Mouse (Mus musculus) layer of hippocampus, adult 2 months (tissue): ENCODE data around the gene Slc19a3. TPM values are rescaled to one million over a fixed set of nuclear protein-coding genes. Genes with fewer than 3 reads are reported as not detected.

Experiments
- DNase-seq, 2 experiments: peaks; one replicate each; pipeline ENCODE4 v3.0.0; 2022; ENCODE audit warnings: low spot score in 2 of 2
- H3K27ac ChIP-seq: fragments of 200-600 bp; 2 replicates; pipeline ENCODE4 v1.8.1; 2022
- H3K4me3 ChIP-seq: fragments of 200-600 bp; 2 replicates; pipeline ENCODE4 v1.8.1; 2022; ENCODE audit warnings: mild to moderate bottlenecking
- CTCF ChIP-seq: fragments of 200-600 bp; conservative IDR thresholded peaks from 2 replicates; pipeline ENCODE4 v1.8.1; 2022; ENCODE audit warnings: antibody characterized with exemption, mild to moderate bottlenecking, moderate library complexity
- total RNA-seq, 2 experiments: library from RNA; stranded (reverse); gene quantifications; 2 replicates each; pipeline ENCODE4 v1.2.3; 2021

The Slc19a3 gene
- total RNA-seq, 2 experiments from 2014 or later, result 3.1 to 3.2 TPM

GRCm38 (mm10) chr1:82992093-82992492 is 46.2 kb downstream of the Slc19a3 start:
- Histone ChIP-seq H3K4me3 (no peak overlapping the region), H3K27ac (no peak overlapping the region)
- TF ChIP-seq CTCF, result no peak
- no peak for DNase-seq

- DNase-seq, result no peak
- Histone ChIP-seq H3K4me3 (no peak overlapping the region), H3K27ac (no peak overlapping the region)
- TF ChIP-seq CTCF, result no peak
Measured at GRCm38 (mm10) chr1:82991596-82991995, 46.7 kb downstream of the Slc19a3 start.

GRCm38 (mm10) chr1:82991062-82991461 is 47.2 kb downstream of the Slc19a3 start:
- Histone ChIP-seq H3K27ac (no peak overlapping the region), H3K4me3 (no peak overlapping the region)
- no peak for TF ChIP-seq CTCF
- DNase-seq, result no peak

- Histone ChIP-seq H3K27ac (no peak overlapping the region), H3K4me3 (no peak overlapping the region)
- TF ChIP-seq CTCF, result peak; percentile 88
- DNase-seq, result peak; percentile 65 to 76
Measured at GRCm38 (mm10) chr1:82987530-82988198, 50.6 kb downstream of the Slc19a3 start.

GRCm38 (mm10) chr1:82986738-82987137 is 51.5 kb downstream of the Slc19a3 start:
- DNase-seq, result no peak
- TF ChIP-seq CTCF, result no peak
- no peak overlapping the region for H3K4me3 ChIP-seq
- H3K27ac ChIP-seq, result no peak overlapping the region

GRCm38 (mm10) chr1:82977840-82978239 is 60.4 kb downstream of the Slc19a3 start:
- Histone ChIP-seq H3K4me3 (no peak overlapping the region), H3K27ac (no peak overlapping the region)
- DNase-seq, result no peak
- TF ChIP-seq CTCF, result no peak

GRCm38 (mm10) chr1:82975750-82976149 is 62.5 kb downstream of the Slc19a3 start:
- Histone ChIP-seq H3K27ac (no peak overlapping the region; the same call in 1 of the 2 replicates), H3K4me3 (no peak overlapping the region)
- no peak for DNase-seq
- no peak for TF ChIP-seq CTCF

- no peak for DNase-seq
- Histone ChIP-seq H3K4me3 (no peak overlapping the region), H3K27ac (peak overlapping the region; percentile 40)
- no peak for TF ChIP-seq CTCF
Measured at GRCm38 (mm10) chr1:82974342-82974741, 63.9 kb downstream of the Slc19a3 start.

GRCm38 (mm10) chr1:82973901-82974300 is 64.3 kb downstream of the Slc19a3 start:
- H3K27ac ChIP-seq, result peak overlapping the region; percentile 72

GRCm38 (mm10) chr1:82973244-82973643 is 65.0 kb downstream of the Slc19a3 start:
- Histone ChIP-seq H3K4me3 (no peak overlapping the region), H3K27ac (peak overlapping the region; percentile 72)
- TF ChIP-seq CTCF, result peak; percentile 63
- DNase-seq, result no peak

More at GRCm38 (mm10) chr1:82973901-82974300, 64.3 kb downstream of the Slc19a3 start:
- no peak for DNase-seq
- no peak overlapping the region for H3K4me3 ChIP-seq
- TF ChIP-seq CTCF, result no peak

- Histone ChIP-seq H3K27ac (peak overlapping the region; percentile 9; the same call in 1 of the 2 replicates), H3K4me3 (no peak overlapping the region)
- no peak for DNase-seq
- TF ChIP-seq CTCF, result no peak
Measured at GRCm38 (mm10) chr1:82972046-82972445, 66.2 kb downstream of the Slc19a3 start.

- no peak for DNase-seq
- no peak for TF ChIP-seq CTCF
- H3K27ac ChIP-seq, result no peak overlapping the region
- no peak overlapping the region for H3K4me3 ChIP-seq
Measured at GRCm38 (mm10) chr1:82966413-82966812, 71.8 kb downstream of the Slc19a3 start.

Other genes starting within 250 kb of the Slc19a3 start
- gene Agfg1, start 199.0 kb downstream of the Slc19a3 start, total RNA-seq, result 10 to 100 TPM; 68.9 TPM
- gene A030005L19Rik, start 125.1 kb downstream of the Slc19a3 start, total RNA-seq, result 1 to 10 TPM in 1 of 2 experiments, under 1 TPM in 1; 0.47 to 1.3 TPM
- not detected for gene A030014E15Rik, start 113.5 kb downstream of the Slc19a3 start, total RNA-seq
- not detected for gene Gm6217, start 107.0 kb downstream of the Slc19a3 start, total RNA-seq
- not detected for gene A030003K21Rik, start 95.1 kb downstream of the Slc19a3 start, total RNA-seq
- not detected for gene Gm7544, start 82.4 kb downstream of the Slc19a3 start, total RNA-seq
- not detected for gene Gm47955, start 78.2 kb downstream of the Slc19a3 start, total RNA-seq
- gene Gm47959, start 37.9 kb downstream of the Slc19a3 start, total RNA-seq, result not detected
- gene Krtap28-10, start 4.0 kb upstream of the Slc19a3 start, total RNA-seq, result not detected
- gene Gm47969, start 6.5 kb upstream of the Slc19a3 start, total RNA-seq, result not detected
- gene A030005K14Rik, start 20.9 kb upstream of the Slc19a3 start, total RNA-seq, result not detected
- gene Krtap28-13, start 22.5 kb upstream of the Slc19a3 start, total RNA-seq, result not detected
- not detected for gene Ccl20, start 78.3 kb upstream of the Slc19a3 start, total RNA-seq
- gene Daw1, start 121.3 kb upstream of the Slc19a3 start, total RNA-seq, result 1 to 10 TPM in 1 of 2 experiments, under 1 TPM in 1; 0.49 to 1.2 TPM